Mouse (Mus musculus) adrenal gland, postnatal 36 days (tissue): ENCODE results near the gene Stpg4. TPM values are rescaled to one million over a fixed set of nuclear protein-coding genes. Genes with fewer than 3 reads are reported as not detected.

ENCODE experiments used
- DNase-seq, 2 experiments: peaks; one replicate each; pipeline ENCODE4 v3.0.0; 2021; ENCODE audit warnings: mixed read lengths in 1 of 2
- long read RNA-seq, 2 experiments: library from polyadenylated mRNA; stranded (forward); transcript quantifications; one replicate each; pipeline ENCODE4 v2.0.0; 2021; ENCODE audit warnings: borderline sequencing depth in 2 of 2
- total RNA-seq, 2 experiments: library from RNA; stranded (reverse); gene quantifications; 2 replicates each; pipeline ENCODE4 v1.2.3; 2021

Stpg4 gene
- not detected for total RNA-seq
- long read RNA-seq, experiment 1 = 0 reads
- long read RNA-seq, experiment 2 = 0 reads

GRCm38 (mm10) chr17:87427511-87427910 lies at the start of gene Stpg4:
Gene Stpg4, minus strand, starts transcription at chr17:87427741.
- DNase-seq = peak in 1 of 2 experiments; percentile 16

GRCm38 (mm10) chr17:87475356-87475755 lies 47.8 kb upstream of the Stpg4 start:
- DNase-seq = no peak

GRCm38 (mm10) chr17:87474501-87474795 lies 46.9 kb upstream of the Stpg4 start:
- no peak for DNase-seq

- peak; percentile 62 to 68 for DNase-seq
Measured at GRCm38 (mm10) chr17:87473736-87474500, 46.4 kb upstream of the Stpg4 start.

- DNase-seq = no peak
Measured at GRCm38 (mm10) chr17:87473441-87473735, 45.8 kb upstream of the Stpg4 start.

GRCm38 (mm10) chr17:87472879-87473278 lies 45.3 kb upstream of the Stpg4 start:
- DNase-seq = no peak

- DNase-seq = no peak
Measured at GRCm38 (mm10) chr17:87471661-87472060, 44.1 kb upstream of the Stpg4 start.

- no peak for DNase-seq
Measured at GRCm38 (mm10) chr17:87470797-87471196, 43.3 kb upstream of the Stpg4 start.

- DNase-seq = no peak
Measured at GRCm38 (mm10) chr17:87470282-87470681, 42.7 kb upstream of the Stpg4 start.

GRCm38 (mm10) chr17:87469428-87469827 lies 41.9 kb upstream of the Stpg4 start:
- no peak for DNase-seq

GRCm38 (mm10) chr17:87468616-87469015 lies 41.1 kb upstream of the Stpg4 start:
- DNase-seq = no peak

- DNase-seq = no peak
Measured at GRCm38 (mm10) chr17:87461499-87461896, 34.0 kb upstream of the Stpg4 start.

- DNase-seq = no peak
Measured at GRCm38 (mm10) chr17:87460669-87461498, 33.3 kb upstream of the Stpg4 start.

- DNase-seq = peak in 1 of 2 experiments; percentile 20
Measured at GRCm38 (mm10) chr17:87459750-87460668, 32.5 kb upstream of the Stpg4 start.

- DNase-seq = peak; percentile 73 to 76
Measured at GRCm38 (mm10) chr17:87458911-87459749, 31.6 kb upstream of the Stpg4 start.

GRCm38 (mm10) chr17:87457961-87458360 lies 30.4 kb upstream of the Stpg4 start:
- peak; percentile 70 for DNase-seq

- DNase-seq = no peak
Measured at GRCm38 (mm10) chr17:87454121-87454520, 26.6 kb upstream of the Stpg4 start.

- peak in 1 of 2 experiments; percentile 37 for DNase-seq
Measured at GRCm38 (mm10) chr17:87453336-87453735, 25.8 kb upstream of the Stpg4 start.

GRCm38 (mm10) chr17:87448881-87449280 lies 21.3 kb upstream of the Stpg4 start:
- DNase-seq = no peak

GRCm38 (mm10) chr17:87448339-87448738 lies 20.8 kb upstream of the Stpg4 start:
- DNase-seq = no peak

- no peak for DNase-seq
Measured at GRCm38 (mm10) chr17:87447612-87448200, 20.2 kb upstream of the Stpg4 start.
